Mouse (Mus musculus) embryonic stem cell, embryonic (primary cell): Measurements from ENCODE around the gene Adarb1.

ENCODE experiments used
- CTCF ChIA-PET, 4 experiments: fragments of 300-600 bp in 2 of 4; fragments of 350-600 bp in 2 of 4; sonication (Branson Sonifier 250); formaldehyde crosslinking; loops; one replicate each; lab custom pipeline; 2022; ENCODE audit warnings: inconsistent platforms in 2 of 4; lab: Charles Lee
- POLR2A ChIA-PET, 4 experiments: fragments of 300-600 bp in 2 of 4; fragments of 350-600 bp in 2 of 4; sonication (Branson Sonifier 250); formaldehyde crosslinking; loops; one replicate each; lab custom pipeline; 2022; ENCODE audit warnings: antibody characterized with exemption in 4 of 4, inconsistent platforms in 1 of 4; lab: Charles Lee

The Adarb1 gene

DNA sequence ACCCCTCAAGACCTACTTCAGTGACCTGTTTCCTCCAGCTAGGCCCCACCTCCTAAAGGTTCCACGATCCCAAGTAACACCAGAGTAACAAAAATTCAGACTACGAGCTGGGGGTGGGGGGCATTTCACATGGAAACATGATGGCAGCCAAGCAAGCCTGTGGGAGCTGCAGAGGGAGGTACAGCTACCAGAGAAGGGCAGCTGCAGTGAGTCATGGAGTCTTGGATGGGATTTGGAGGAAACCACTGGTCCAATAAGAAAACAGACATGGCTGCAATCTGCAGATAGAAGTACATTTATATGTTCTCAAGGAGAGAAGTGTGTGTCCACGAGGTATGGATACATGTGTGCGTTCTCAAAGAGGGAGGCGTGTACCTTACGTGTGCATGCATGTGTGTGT, 173.3 kb downstream of the Adarb1 start:
- CTCF ChIA-PET = interaction anchor here in 3 of 4 experiments (0.6 to 2.7 kb wide), 3 partner anchors 114 to 304 kb away, joined by 4 to 8 read pairs (median 8); no protein-coding TSS in a partner anchor
- POLR2A ChIA-PET = interaction anchor here in 2 of 4 experiments (0.5 to 0.9 kb wide), 2 partner anchors 80 to 114 kb away, joined by 3 to 4 read pairs; no protein-coding TSS in a partner anchor

GRCm38 (mm10) chr10:77243572-77244161, 174.4 kb downstream of the Adarb1 start:
- ChIA-PET POLR2A (no interaction called here), CTCF (interaction anchor here in 2 of 4 experiments (1.1 to 2.7 kb wide), 2 partner anchors 113 kb away, joined by 3 to 8 read pairs; no protein-coding TSS in a partner anchor)

GRCm38 (mm10) chr10:77242871-77243270, 175.2 kb downstream of the Adarb1 start:
- ChIA-PET POLR2A (no interaction called here), CTCF (interaction anchor here in 2 of 4 experiments (0.6 to 2.7 kb wide), 5 partner anchors 8 to 981 kb away, joined by 3 to 8 read pairs (median 3); no protein-coding TSS in a partner anchor)

DNA sequence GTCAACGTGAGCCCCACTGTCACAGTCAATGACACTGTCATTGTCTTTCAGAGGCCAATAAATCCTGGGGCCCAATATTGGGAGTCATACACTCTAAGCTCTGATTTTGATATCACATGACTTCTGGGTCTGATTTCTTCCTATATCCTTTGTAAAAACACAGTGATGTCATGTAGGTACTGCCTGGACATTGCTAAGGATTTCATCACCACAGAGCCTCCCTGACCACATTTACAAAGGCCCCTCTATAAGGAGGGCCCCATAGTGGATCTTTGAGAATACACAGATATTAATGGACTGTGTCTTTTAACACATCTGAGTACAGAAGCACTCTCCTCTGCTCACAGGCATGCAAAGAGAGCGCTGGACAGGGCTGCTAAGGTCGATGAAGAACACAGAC, 175.7 kb downstream of the Adarb1 start:
- CTCF ChIA-PET = interaction anchor here in 1 of 4 experiments (0.6 to 1.1 kb wide), 2 partner anchors 8 to 112 kb away, joined by 3 read pairs; no protein-coding TSS in a partner anchor
- POLR2A ChIA-PET = no interaction called here

GRCm38 (mm10) chr10:77240764-77241163, 177.3 kb downstream of the Adarb1 start:
- POLR2A ChIA-PET = interaction anchor here in 1 of 4 experiments (1.0 to 1.3 kb wide), 2 partner anchors 11 to 124 kb away, joined by 3 read pairs; no protein-coding TSS in a partner anchor
- CTCF ChIA-PET = no interaction called here
